Mouse (Mus musculus) urinary bladder, adult 18-20 months (tissue): ENCODE measurements around the gene Slc10a7.
"Not testable (repeated sequence)": the region's sequence is repeated elsewhere in the genome, so short reads cannot be mapped to it uniquely, and the experiment has no call there.

ENCODE experiments used
- DNase-seq, 2 experiments: peaks; one replicate each; pipeline ENCODE4 v3.0.0; 2022; ENCODE audit warnings: low spot score in 2 of 2, mixed read lengths in 2 of 2

Gene Slc10a7

GRCm38 (mm10) chr8:78545153-78545817 lies 36.1 kb downstream of the Slc10a7 start:
- DNase-seq = not testable (repeated sequence)

DNA sequence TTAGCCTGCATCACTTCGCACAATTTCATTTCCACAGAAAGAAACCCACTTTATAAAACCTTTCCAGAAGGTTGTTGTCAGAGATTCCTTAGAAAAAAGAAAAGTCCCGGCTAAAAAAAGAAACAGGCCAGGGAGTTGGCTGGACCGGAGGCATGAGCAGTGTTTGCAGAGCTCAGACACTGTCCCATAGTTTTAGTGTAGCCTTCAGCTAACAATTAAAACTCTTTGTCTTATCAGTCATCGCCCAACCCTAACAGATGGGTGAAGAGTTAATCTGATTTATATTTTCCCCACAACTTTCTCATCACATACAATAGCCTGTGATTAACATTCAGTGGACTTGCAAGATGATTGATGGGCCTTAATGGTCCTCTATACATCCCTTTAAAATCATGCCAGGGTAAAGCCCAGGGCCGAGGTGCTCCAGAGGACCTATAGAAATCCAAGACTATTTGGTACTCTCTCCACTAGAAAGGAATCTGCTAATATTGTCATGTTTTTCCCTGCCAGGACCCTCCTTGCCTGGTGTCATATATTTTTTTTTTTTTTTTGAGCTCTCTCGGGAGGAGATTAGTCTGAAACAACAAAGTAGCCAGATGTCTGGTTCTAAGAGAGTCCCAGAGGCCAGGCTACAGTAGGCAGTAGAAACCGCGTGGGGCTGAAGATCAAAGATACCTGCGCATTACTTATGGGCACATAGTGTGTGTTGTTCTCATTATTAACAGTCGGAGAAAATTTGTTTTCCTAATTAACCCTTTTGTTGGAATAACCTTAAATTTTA lies 41.0 kb downstream of the Slc10a7 start:
- no peak for DNase-seq

- no peak for DNase-seq
Measured at GRCm38 (mm10) chr8:78550752-78551134, 41.6 kb downstream of the Slc10a7 start.

DNA sequence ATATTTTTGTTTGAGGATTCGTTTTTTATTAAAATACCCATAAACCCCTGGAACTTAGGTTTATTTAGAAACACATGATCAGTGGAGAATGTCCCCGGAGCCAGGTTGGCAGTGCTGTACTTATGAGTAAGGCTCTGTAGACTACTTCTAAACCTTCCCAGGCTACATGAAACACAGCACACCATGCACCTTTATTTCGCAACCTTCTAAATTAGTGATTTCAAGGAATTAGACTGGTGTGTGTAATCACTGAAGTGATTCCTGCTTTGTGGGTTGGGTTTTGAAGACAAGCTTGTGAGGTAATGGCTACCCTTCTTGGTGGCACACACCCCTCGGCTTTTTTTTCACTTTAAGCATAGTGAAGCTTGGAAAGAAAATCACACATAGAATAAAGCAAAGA lies 46.7 kb downstream of the Slc10a7 start:
- DNase-seq = no peak

DNA sequence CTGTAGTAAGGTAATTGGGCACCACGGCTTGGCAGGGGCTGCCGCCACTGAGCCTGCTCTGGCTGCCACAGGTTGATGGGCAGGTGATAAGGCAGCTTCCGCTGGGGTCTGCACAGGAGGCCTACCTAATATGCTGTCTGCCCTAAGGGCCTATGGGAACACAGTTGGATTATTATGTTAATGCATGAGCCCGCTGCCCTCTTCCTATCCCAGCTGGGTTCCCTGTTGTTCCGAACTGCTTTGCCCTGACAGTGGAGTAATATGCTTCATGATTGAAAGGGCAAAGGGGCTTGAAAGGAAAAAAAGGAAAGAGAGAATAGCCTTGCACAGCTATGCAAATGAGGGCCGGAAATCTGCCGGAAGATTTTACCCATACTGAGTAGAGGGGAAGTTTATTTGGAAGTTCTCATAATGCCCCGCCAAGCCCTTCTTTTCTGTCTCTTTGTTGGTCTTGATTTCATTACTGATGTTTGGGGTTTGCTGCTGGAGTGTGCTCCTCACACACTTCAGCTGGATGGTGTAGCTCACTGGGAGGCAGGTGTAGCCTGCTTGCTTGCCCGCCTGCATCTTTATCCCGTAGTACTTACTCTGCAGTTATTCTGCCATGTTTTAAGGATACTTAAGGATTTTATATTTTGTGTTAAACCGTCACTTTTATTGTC lies 47.8 kb downstream of the Slc10a7 start:
- DNase-seq = no peak

GRCm38 (mm10) chr8:78561620-78562019 lies 52.5 kb downstream of the Slc10a7 start:
- no peak for DNase-seq

GRCm38 (mm10) chr8:78563466-78564058 lies 54.4 kb downstream of the Slc10a7 start:
- DNase-seq = no peak

- DNase-seq = no peak
Measured at GRCm38 (mm10) chr8:78564200-78564599, 55.1 kb downstream of the Slc10a7 start.

DNA sequence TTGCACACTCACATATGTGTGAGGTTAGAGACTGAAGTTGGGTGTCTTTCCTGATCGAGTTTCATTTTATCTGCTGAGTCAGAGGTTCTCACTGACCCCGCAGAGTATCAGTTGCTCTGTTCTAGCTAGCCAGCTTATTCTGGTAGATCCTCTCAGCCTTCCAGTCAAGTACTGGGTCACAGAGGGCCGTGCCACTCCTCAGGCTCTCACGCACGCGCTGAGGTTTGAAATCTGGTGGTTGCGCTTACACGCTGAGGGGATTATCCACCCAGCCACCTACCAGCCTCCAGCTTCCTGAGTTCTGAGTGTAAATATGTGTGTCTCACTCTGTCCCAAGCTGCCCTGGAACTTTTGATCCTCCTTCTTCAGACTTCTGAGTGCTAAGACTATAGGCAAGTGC lies 59.0 kb downstream of the Slc10a7 start:
- DNase-seq = no peak

GRCm38 (mm10) chr8:78571528-78571927 lies 62.4 kb downstream of the Slc10a7 start:
- no peak for DNase-seq

DNA sequence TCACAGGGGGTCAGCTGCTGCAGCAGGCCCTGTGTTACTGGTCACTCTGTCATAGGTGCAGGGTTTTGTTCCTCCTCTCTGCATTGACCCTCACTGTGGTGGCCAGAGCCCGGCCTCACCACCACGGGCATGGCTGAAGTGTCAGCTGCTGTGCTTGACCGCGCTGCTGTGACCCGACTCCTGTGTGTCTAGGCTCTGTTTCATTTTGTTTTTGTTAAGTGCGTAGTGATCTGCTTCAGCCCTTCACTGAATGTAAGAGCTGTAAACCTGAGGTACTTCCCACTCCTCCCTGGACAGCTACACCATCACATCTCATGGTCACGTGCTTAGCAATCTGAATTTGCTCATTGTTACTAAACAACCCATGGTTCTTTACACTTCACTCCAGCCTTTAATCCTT lies 65.1 kb downstream of the Slc10a7 start:
- DNase-seq = no peak

DNA sequence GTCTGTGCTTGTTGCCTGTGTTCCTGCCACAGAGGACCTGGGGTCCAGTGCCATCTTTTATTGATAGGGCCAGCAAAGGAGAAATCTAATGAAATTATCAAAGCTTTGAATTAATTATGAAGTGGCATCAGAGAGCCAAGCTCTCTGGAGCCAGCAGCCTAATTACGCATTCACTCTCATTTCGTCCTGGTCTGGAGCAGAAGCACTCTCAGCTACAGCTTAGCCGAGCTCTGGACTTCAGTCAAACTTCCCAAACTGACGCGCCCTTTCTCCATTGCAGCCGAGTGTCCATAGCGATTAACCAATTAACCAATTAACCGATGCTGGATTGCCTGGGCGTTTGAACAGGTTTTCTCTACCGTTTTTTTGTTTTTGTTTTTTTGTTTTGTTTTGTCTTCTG lies 68.4 kb downstream of the Slc10a7 start:
- no peak for DNase-seq

DNA sequence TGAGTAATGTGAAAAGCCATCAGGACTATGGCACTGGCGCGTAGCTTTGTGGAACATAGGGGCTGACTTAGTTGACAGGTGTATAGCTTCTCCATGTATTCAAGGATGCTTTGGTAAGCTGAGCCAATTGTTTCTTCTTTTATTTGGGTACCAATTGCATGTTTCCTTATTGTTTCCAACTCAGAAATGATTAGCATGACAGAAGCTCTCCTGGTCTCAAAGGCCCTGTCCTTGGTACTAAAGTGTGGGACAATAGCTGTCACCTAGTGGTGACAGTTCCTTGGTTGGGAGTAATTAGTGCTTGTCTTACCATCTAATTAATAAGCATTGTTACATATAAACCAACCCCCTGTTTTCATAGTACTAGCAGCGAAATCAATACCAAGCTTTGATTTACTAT lies 68.9 kb downstream of the Slc10a7 start:
- DNase-seq = no peak

- no peak for DNase-seq
Measured at GRCm38 (mm10) chr8:78584011-78584776, 75.0 kb downstream of the Slc10a7 start.

GRCm38 (mm10) chr8:78584863-78585262 lies 75.7 kb downstream of the Slc10a7 start:
- no peak for DNase-seq

DNA sequence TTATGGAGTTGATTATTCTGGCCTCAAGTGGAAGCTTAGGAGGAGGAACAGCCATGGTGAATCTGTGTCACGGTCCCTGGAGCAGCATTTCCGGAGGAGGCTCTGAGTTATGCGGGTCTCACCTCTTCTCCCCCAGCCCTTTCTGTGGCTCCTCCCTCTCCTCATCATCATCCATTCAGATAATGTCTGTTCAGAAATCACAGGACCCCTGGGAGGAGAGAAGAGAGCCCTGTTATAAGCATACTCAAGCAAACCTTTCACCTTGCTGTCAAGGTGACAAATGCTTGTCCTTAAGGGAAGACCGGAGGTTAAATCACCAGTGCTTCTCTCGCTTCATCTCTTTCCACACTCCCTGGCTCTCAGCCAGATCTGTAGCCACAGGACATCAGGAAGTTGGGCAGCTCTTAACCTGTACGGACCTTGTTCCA lies 86.3 kb downstream of the Slc10a7 start:
- DNase-seq = peak in 1 of 2 experiments; percentile 4

- DNase-seq = no peak
Measured at GRCm38 (mm10) chr8:78598237-78598636, 89.1 kb downstream of the Slc10a7 start.

DNA sequence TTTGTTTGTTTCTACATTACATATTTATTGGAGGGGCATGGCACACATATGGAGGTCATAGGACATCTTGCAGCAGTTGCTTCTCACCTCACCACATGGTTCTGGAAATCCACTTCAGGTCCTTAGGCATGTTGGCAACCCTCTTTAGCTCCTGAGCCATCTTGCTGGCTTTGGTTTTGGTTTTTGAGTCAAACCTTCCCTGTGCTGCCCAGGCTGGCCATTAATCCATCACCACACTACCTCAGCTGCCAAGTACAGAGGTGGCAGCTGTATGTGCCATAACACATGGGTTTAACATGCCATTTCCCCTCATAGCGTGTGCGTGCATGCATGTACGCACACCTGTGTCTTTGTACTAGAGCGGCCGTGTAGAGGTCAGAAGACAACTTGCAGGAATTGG lies 93.9 kb downstream of the Slc10a7 start:
- no peak for DNase-seq

DNA sequence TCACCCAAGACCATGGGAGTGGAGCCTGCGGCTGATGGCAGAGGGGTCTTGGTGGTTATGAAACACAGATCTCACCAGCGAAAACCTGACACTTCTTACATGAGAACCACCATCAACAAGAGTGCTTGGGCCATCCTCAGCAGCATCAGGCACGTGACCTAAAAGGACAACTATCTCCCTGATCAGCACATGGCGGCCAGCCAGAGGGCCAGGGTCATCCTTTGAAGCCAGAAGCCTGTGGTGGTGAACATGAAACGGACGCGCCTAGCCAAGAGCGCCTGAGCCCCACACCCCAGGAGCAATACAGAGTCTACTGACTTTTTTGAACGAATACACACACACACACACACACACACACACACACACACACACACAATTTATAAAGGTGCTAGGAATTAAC lies 95.3 kb downstream of the Slc10a7 start:
- DNase-seq = no peak

GRCm38 (mm10) chr8:78609301-78609700 lies 100.2 kb downstream of the Slc10a7 start:
- no peak for DNase-seq

DNA sequence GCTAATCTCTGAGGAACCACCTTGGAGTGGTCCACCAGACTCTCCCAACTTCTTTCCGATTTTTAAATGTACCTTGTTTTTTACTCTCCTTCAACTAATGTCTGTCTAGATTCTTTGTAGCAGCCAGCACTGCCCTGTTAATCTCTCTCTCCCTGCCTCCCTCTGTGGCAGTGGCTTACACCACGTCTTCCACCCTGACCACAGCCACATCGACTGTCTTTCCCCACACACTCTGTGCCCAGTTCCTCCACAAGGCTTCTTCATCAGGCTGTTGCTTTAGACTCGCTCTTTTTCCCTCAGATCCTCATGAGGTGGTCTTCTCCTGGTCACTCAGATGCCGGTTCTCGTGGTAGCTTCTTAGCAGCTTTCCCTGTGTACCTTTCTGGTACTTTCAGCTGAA lies 101.9 kb downstream of the Slc10a7 start:
- DNase-seq = no peak

DNA sequence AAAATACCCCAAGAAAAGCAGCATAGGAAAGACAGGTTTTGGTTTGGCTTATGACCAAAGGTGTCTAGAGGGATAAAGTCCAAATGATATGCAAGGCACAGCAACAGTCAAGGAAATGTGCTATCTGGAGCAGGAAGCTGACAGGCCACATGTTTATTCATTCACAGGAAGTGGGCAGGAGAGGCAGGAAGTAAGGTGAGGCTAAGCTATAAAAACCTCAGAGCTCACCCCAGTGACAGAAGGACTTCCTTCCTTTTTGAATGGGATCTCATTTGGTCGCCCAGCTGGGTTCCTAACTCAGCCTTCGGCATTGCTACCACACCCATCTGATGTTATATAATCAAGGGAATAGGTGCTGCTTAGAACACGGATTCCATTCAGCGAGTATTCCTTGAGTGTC lies 113.2 kb downstream of the Slc10a7 start:
- DNase-seq = no peak
